Mouse (Mus musculus): ENCODE results near the gene Kpnb1.
"Not testable (repeated sequence)": the region's sequence is repeated elsewhere in the genome, so short reads cannot be mapped to it uniquely, and the experiment has no call there.

The Kpnb1 gene

DNA sequence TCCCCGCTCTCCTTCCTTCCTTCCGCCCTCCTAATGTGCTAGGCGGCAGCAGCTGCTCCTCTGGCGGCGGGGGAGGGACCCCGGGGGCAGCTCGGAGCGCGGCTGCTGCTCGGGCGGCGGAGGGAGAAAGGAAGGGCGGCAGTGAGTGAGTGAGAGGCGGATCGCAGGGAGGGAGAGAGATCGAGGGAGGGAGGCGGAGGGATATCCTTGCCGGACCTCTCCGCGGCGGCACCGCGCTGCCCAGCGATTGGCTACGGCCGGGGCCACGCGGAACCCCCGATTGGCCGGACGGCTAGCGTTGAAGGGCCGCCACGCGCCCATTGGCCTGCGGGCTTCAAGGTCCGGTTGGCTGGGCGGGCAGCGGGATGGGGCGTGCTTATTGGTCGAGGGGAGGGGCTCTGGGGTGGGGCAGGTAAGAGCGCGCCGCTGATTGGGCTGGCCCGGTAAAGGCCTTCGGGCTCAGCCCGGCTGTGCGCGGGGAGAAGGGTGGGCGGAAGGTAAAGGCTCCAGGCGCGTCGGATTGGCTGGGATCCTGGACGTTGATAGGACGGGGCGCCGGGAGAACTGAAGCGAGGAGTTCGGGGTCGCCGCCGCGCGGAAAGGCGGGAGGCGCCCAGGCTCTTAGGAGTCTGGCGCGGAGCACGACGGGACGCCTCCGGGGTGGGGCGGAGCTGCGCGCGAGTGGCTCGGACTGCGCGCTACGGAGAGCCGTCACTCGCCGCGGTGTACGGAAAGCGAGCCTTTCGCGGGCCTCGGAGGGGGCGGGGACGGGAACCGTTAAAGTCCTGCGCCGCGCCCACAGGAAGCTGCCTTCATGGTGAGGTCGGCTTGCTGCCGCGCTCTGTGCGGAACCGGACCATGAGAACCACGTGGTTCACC, at the start of gene Kpnb1:
Gene Kpnb1, minus strand, starts transcription at position 118 of the 879 bp plus-strand sequence.
- DNase-seq (ENCODE audit: low spot score in 2 of 2), result peak; percentile 97 to 100

DNA sequence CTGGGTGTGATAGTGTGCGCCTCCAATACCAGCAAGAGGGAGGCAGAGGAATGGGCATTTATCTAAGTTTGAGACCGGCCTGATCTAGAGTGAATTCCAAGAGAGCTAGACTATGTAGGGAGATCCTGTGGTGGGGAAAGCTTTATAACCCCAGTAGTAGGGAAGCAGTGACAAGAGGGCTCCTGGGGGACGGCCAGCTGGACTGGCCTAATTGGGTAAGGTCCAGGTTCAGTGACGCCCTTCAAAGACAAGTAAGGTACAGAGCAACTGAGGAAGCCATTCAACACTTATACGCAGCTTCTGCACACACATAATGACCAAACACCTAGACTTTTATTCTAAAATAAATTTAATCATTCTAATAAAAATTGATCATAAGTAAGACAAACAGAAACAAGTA, 44.8 kb upstream of the Kpnb1 start:
- no peak for DNase-seq (ENCODE audit: low spot score in 2 of 2)

DNA sequence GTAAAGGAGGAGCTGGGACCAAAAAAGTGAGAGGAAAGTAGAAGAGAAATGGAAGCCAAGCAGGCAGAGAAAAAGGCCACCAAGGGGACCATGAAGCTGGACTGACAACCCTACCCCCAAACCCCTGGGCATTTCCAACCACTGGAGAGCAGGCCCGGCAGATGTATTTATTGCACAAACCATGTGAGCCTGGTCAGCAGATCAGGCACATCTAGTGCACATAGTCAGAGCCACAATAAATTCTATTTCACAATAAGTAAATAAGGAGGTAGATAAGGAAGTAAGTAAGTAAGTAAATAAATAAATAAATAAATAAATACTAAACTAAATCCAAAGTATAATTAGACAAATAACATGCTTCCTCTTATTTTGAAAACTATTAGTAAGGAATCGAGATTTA, 41.7 kb upstream of the Kpnb1 start:
- no peak for DNase-seq (ENCODE audit: low spot score in 2 of 2)

DNA sequence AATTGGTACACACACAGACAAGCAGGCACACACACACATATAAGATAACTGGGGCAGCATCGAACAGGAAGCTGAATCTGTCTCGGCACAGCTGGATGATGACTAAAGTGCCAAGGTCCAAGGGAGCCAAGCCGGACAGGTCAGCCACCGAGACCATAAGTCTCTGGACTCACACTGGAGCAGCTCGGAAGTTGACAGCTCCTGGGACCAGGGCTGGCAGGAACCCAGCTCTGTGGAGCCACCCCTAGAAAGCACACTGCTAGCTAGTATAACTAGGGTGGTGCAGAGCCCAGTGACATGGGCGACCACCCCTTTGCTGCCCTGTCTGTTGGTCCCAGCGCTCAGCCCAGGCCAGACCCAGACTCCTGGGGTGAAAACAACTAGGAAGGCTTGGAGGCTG, 41.3 kb upstream of the Kpnb1 start:
- DNase-seq (ENCODE audit: low spot score in 2 of 2), result no peak

DNA sequence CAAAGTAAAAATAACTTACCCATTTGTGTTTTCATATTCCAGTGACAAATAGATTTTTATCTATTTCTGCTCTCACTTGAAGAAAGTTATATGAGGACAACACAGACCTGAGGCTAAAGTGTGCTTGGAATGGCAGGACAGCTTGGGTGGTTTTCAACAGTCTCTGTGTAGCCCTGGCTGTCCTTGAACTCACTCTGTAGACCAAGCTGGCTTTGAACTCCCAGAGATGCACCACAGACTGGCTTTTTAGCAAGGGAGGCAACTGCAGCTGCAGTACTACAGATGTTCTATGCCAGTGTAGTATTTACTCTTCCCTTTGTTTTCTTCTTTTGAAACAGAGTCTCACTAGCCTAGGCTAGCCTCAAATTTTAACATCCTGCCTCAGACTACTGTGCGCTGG, 38.5 kb upstream of the Kpnb1 start:
- DNase-seq (ENCODE audit: low spot score in 2 of 2), result no peak

DNA sequence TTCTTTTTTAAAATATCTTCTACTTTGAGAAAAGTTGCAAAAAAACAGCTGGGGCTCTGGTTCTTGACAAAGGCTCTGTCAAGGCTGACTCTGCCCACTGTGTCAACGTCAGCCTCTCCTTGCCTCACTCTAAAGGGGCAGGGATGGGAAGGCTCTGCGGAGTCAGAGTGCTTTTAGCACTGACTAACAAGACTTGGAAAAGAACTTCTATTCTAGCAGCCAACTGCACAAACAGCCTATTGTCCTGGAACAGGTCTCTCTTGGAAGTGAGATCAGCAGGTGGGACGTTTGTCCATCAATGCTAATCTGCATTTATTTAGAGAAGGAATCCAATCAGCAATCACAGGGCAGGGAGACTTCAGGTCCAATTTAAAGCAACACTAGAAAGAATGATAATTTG, 35.8 kb upstream of the Kpnb1 start:
- no peak for DNase-seq (ENCODE audit: low spot score in 2 of 2)

DNA sequence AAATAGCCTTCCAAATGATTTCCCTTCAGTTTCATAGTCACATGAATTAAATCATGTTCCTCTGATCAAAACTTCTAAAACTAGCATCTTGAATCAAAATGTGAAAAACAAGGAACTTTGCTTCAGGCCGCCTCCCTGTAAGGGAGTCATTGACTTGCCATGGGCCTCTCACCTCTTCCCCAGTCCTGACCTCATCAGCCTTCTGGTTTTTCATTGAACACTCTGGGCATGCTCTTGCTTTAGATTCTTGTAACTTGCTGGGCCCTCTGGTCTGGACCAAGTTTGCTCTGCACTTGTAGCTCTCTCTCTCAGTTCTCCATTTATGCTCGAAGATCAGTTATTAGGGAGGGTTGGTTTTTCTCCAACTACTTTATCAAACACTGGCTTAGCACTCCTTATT, 33.9 kb upstream of the Kpnb1 start:
- DNase-seq (ENCODE audit: low spot score in 2 of 2), result no peak

DNA sequence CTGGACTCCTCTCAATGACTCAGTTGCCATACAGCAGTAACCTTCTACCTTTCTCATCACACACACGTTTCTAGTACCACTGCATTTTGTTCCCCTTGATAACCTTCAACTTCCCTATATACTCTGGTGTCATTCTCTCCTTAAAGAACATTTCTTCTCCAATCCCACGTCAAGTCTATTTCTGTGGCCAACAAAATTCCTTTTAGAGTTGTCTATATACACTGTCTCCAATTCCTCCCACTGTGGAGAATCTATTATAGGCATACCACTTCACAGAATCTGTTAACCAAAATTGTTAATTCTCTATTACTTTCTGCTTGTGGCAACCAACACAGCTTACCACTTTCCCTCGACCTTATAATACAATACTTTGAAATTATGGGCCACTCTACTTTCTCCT, 32.5 kb upstream of the Kpnb1 start:
- DNase-seq (ENCODE audit: low spot score in 2 of 2), result no peak

DNA sequence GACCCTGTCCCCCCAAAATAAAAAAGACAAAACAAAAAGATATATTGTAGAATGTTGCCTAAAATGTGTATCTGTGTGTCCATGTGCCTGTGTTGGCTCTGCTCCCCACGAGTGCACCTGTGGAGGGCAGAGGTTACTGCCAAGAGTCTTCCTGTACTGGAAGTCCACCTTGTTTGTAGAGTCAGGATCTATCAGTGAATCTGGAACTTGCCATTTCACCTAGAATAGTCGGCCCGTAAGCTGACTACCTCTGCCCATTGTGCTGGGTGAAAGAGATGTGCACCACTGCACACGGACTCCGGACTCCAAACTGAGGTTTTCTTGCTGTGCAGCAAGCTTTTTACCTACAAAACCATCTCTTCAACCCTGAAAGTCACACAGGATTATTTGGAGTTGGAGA, 26.7 kb upstream of the Kpnb1 start:
- DNase-seq (ENCODE audit: low spot score in 2 of 2), result no peak

DNA sequence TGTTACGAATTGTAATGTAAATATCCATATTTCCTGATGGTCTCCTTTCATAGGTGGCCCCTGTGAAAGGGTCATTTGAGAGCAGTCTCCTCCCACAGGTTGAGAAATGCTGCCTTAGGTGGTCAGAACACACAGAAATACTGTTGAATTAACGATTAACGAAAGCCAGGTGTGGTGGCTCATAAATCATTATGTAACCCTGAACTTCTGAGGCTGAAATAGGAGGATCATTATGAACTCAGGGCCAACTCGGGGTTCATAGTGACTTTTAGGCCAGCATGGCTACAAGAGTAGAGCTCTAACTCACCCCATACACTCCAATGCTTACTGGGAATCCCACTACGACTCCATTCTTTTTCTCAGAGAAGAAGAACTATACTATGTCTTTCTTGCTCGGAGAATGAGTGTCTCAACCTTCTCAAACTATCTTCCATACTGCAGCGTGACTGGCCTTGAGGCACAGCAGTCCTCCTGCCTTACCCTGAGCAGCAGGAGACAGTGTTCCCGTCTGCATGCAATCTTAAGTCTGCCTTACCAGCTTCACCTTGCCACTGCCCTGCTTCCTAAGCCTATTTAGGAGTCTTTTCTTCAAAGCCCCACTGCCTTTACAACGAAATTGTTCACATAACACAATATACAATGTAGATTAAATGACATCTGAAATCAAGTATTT, 23.2 kb upstream of the Kpnb1 start:
- DNase-seq (ENCODE audit: low spot score in 2 of 2), result no peak

DNA sequence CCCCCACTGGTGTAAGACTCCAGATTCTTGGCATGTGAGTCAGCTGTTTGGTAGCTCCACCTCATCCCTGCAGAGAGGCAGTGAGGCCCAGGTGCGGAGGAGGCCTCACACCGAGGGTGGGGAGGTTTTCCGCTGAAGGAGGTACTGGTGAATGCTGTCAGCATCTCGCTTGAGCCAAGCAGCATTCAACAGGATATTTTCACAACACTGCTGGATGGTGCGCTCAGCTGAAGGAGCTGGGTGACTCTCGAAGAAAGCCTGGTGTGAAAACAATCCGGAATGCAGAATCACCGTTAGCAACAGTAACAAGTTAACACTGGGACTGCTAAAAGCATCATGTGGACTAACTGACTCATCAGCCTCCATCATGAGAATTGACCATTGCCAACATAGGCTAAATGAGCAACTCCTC, 19.3 kb upstream of the Kpnb1 start:
- DNase-seq (ENCODE audit: low spot score in 2 of 2), result no peak

DNA sequence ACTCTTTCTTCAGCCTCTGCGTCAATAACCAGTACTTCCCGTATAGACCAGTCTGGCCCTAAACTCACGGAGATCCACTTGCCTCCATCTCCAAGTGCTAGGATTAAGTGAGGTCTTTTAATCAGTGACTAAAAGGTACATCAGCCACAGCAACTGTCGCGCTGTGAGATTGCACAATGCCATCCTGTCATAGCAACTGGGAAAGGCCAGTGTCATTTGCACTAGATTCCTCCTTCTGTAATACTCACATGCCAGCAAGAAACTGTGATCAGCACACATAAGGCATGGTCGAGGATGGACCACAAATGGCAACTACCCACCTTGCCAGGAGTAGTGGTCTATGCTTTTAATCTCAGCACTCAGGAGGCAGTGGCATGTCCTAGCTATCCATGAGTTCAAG, 11.8 kb upstream of the Kpnb1 start:
- DNase-seq (ENCODE audit: low spot score in 2 of 2), result no peak

DNA sequence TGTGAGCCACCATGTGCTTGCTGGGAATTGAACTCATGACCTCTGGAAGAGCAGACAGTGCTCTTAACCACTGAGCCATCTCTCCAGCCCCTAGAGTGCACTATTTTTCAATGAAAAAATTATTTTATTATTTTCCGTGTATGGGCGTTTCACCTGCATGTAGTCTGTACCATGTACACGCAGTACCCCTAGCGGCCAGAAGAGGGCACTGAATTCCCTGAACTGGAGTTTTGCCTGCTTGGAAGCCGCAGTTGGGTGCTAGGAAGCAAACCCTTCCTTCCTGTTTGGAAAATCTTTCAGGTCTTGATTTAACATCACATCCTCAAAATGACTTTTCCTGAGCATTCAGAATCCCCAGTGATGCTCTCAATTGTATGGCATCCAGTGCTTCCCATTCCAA, 10.9 kb upstream of the Kpnb1 start:
- DNase-seq (ENCODE audit: low spot score in 2 of 2), result peak; percentile 31 to 73

DNA sequence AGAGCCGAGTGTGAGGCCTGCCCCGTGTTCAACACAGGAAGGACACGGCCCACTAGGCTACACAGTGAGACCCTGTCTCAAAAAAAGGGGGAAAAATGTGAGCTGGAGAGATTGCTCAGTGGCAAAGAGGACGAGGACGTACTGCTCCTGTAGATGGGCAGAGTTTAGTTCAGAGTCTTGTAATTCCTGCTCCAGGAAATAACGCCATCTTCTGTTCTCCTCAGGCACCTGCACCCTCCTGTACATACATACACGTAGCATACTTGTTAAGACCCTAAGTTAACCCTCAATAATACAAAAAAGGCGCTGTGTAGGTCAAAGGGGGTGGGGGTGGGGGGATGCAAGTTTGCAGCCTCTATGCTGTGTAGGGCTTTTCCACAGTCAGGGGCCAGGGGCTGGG, 9.3 kb upstream of the Kpnb1 start:
- DNase-seq (ENCODE audit: low spot score in 2 of 2), result no peak

DNA sequence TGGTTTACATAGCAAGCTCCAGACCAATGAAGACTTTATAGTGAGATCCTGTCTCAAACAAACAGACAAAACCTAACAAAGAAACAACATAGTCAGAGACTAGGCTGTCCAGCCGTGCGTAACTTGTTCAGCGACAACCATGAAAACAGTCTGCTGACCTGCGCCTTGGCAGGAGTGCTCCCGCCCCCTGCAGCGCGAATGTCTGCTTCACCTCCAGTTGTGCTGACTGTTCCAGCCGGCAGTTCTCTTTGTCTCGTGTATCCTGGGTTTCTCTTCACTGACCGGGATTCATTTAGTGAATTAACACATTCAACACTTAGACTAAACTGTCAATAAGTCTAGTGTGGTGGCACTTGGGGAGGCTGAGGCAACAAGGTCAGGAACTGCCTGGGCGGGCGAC, 8.9 kb upstream of the Kpnb1 start:
- DNase-seq (ENCODE audit: low spot score in 2 of 2), result no peak

DNA sequence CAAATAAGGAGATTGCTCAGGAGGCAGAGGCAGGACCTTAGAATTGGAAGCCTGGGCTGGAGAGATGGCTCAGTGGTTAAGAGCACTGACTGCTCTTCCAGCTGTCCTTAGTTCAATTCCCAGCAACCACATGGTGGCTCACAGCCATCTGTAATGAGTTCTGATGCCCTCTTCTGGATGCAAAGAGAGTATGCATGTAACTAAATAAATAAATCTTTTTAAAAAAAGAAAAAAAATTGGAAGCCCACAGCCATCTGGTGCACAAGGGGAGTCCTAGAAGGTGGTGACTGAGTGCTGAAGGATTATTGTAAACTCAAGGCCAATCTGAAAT, 4.9 kb upstream of the Kpnb1 start:
- DNase-seq (ENCODE audit: low spot score in 2 of 2), result no peak

DNA sequence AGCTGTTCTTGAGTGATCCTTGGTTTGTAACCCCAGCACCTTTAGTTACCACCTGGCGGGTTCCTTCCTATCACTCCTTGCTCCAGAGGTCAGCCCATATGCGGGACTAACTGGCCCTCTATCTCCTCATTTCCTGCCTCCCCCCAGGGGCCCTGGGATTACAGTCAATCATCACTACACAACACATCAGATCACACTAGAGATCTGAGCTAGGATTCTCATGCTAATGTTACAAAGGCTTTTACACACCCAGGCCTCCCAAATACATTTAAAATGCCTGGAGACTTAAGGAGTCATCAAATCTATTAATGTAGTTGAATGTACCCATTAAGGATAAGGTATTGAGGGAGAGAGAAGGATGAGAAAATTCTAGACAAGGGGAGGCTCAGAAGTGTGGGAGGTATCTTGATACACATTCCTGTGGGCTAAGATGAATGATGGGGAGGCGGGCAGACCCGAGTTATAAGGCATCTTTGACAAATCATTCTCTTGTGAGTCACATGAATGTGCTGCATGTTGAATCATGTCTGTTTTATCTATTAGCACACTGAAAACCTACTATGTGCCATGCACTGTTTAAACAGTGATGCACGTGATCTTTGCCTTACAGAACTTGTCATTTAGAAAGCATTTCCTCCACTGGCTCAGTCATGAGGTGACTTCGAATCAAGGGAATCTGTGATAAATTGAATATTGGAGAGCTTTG, 4.4 kb upstream of the Kpnb1 start:
- no peak for DNase-seq (ENCODE audit: low spot score in 2 of 2)

DNA sequence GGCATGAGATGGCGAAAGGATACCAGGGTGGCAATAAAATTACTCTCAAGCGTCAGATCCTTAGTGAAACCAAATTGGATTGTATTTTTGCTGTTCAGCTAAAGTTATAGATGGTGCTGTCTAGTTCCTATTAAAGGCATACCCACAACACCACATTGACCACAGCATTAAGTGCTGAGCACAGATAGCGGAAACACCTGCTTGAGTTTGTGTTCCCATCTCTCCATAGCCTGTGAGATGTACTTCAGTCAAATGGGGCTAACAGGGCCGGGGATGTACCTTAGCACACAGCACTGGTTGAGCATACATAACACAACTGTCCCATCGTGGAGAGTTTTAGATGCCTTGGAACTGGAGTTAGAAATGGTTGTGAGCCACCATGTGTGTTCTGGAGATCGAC, 3.3 kb upstream of the Kpnb1 start:
- no peak for DNase-seq (ENCODE audit: low spot score in 2 of 2)

DNA sequence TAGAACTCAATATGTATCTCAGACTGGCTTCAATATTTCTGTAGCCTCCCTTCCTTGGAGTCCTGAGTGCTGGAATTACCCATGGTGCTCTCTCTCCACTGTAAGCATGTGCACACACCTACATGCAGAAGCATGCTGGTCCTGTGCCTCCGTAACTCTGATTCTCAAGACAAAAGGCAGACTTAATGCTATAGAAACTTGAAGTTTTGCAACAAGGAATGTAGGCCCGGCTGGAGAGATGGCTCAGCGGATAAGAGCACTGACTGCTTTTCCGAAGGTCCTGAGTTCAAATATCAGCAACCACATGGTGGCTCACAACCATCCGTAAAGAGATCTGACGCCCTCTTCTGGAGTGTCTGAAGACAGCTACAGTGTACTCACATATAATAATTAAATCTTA, 2.0 kb upstream of the Kpnb1 start:
- DNase-seq (ENCODE audit: low spot score in 2 of 2), result not testable (repeated sequence)

DNA sequence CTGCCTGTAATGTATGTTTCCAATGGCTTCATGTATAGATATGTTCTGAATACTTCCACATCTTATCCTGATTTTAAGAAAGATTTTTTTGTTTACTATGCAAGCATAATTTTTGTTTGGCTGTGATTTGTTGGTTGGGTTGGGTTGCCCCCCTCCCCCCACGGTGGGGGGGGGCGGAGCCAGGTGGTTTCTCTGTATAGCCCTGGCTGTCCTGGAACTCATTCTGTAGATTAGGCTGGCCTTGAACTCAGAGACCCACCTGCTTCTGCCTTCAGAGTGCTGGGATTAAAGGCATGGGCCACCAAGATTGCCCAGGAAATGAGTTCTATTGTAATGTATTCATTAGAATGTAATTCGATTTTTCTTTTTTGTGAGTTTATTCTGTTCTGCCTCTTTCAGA, 1.6 kb upstream of the Kpnb1 start:
- peak in 1 of 2 experiments; percentile 7 for DNase-seq (ENCODE audit: low spot score in 2 of 2)

DNA sequence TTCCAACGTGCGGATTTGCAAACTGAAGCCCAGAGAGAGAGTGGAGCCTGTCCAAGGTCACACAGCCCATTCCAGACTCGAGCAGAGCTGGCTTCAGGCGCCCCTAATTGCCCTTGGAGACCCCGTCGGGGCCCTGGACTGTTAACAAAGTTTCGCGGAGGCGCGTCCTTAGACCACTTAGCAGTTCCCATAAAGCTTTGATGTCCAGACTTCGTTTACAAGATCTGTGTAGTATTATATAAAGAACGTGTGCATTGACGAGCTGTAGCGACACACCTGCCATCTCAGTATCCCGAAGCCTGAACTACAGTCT, 918 bp upstream of the Kpnb1 start:
- DNase-seq (ENCODE audit: low spot score in 2 of 2), result no peak

DNA sequence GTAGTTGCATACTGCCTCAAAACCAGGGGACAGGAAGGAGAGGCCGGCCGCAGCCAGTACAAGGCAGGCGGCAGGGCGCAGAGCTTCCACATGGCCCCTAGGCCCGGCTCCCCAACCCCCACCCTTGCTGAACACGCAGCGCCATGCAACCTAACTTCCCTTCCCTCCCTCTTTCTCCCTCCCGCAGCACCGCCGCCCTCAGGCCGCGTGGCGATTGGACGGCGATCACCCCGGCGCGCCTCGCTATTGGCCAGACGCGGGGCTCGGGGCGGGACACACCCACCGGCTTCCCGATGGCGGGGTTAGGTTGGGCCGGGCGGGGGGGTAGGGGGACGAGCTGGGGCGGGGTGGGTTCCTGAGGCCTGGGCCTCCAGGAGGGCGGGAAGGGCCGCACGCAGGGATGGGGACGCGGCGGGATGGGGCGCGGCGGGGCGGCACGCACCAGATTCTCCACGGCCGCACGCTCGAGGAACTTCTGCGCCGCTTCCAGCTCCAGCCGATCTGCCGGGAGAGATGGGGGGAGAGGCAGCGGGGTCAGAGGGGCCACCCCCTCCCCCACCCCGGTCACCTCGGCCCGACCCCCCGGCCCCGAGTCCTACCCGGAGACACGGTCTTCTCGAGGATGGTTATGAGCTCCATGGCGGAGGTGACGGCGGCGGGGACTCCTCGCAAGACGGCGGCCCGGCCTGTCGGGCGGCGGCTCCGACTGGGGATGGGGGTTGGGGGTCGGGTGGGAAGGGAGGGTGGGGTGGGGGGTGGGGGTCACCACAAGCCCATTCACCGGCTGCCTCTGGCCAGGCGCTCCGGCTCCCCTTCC, 526 bp downstream of the Kpnb1 start:
- peak; percentile 98 to 99 for DNase-seq (ENCODE audit: low spot score in 2 of 2)

Measured in thymus, postnatal 10 days (tissue).